7 mouse cellular contexts compared by ENCODE assay signal in genomic region chr1:178146513-178146912, GRCm38 (mm10). TPM values are rescaled to one million over a fixed set of nuclear protein-coding genes. Genes with fewer than 3 reads are reported as not detected.
DNase-seq lines count a peak whose midpoint lies in the region; ATAC-seq lines count a peak whose summit lies in the region.
"Not testable (repeated sequence)": the region's sequence is repeated elsewhere in the genome, so short reads cannot be mapped to it uniquely, and the experiment has no call there.

No protein-coding gene starts in this region.

- not testable (repeated sequence) for H3K4me1 ChIP-seq in intestine, embryonic 16.5 days (ENCODE audit: control insufficient read depth, insufficient read depth, low read length)

- not testable (repeated sequence) for H3K9ac ChIP-seq in intestine, embryonic 16.5 days (ENCODE audit: low read depth, low read length)

- H3K4me2 ChIP-seq in intestine, embryonic 16.5 days (ENCODE audit: low read depth, low read length), result not testable (repeated sequence)

- 0% methylated on average over 1 of the region's 2 CpGs for WGBS in intestine, embryonic 16.5 days

- not testable (repeated sequence) for H3K4me3 ChIP-seq in intestine, embryonic 16.5 days (ENCODE audit: low read length)

- peak; percentile 66 for DNase-seq in NIH3T3 (ENCODE audit: low read depth)
- peak; percentile 36 for DNase-seq in gastrocnemius, adult 18-20 months (ENCODE audit: low spot score)
- peak; percentile 31 to 65 for DNase-seq in layer of hippocampus, postnatal 14 days (ENCODE audit: low spot score in 2 of 2)
- DNase-seq in lung, postnatal 36 days, result peak; percentile 56
- peak; percentile 75 for DNase-seq in retina, embryonic 14.5 days (ENCODE audit: low spot score)

- H3K9me3 ChIP-seq in intestine, embryonic 16.5 days (ENCODE audit: control insufficient read depth, low read length), result not testable (repeated sequence)

- ATAC-seq in common myeloid progenitor, adult 5-6 weeks (replicated peaks; ENCODE audit: low read depth, poor library complexity, severe bottlenecking), result peak; percentile 87
- ATAC-seq in intestine, embryonic 16.5 days, result peak; percentile 33; the same call in 1 of the 2 replicates

- not testable (repeated sequence) for H3K27me3 ChIP-seq in intestine, embryonic 16.5 days (replicated peaks; ENCODE audit: control insufficient read depth, insufficient read depth, low read length)

- not testable (repeated sequence) for H3K36me3 ChIP-seq in intestine, embryonic 16.5 days (ENCODE audit: control insufficient read depth, insufficient read depth, low read length)

- H3K27ac ChIP-seq in intestine, embryonic 16.5 days (ENCODE audit: low read length), result not testable (repeated sequence)

RNA-seq across cellular contexts. Expression of gene Desi2, which starts 40.7 kb away (rescaled TPM):
- 13.9 and 15.0 TPM in 2 replicates for total RNA-seq in common myeloid progenitor, adult 5-6 weeks (2017)
- total RNA-seq in gastrocnemius, adult 18-20 months (2021), result 10 to 100 TPM; 33.8 to 36.0 TPM
- polyA plus RNA-seq in intestine, embryonic 16.5 days (2015; fragmentation: Nextera tagmentation; extraction: Ambion mirVana), result 16.4 and 20.4 TPM in 2 replicates
- total RNA-seq in layer of hippocampus, postnatal 14 days (2021), result 10 to 100 TPM; 21.8 to 23.5 TPM
